Mouse (Mus musculus) heart, postnatal 36 days (tissue): ENCODE measurements at regions not wholly inside any gene's neighbourhood (a gene's known extent, or its start where the extent isn't known, plus 50 kb on each side); places are given as distances from the start of the nearest gene placed in this dataset.

Experiments used
- DNase-seq, 2 experiments: peaks; one replicate each; pipeline ENCODE4 v3.0.0; 2021 to 2022
- intact Hi-C: fragments of 180-260 bp; cut with DNase I; formaldehyde crosslinking; loops from one replicate; pipeline ENCODE4 v1.15.1; 2025

DNA sequence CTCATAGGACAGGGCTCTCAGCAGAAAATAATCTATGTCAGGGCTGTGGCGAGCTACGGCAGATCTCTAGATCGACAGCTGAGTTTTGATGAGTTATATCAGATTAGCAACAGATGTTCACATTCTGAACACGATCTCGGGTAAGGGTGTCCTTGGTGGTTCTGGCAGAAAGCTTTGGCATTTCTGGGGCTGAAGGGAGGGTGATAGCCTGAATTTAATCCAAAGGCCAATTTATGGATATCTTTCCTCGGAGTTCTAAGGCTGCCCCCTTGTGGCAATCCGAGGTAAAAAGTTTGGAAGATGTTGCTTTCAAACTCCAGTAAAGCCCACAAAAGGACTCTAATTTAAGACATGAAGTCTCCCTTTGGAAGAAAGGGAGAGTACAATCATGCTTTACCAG, 101.3 kb upstream of the Luzp2 start:
- peak in 1 of 2 experiments; percentile 2 for DNase-seq

DNA sequence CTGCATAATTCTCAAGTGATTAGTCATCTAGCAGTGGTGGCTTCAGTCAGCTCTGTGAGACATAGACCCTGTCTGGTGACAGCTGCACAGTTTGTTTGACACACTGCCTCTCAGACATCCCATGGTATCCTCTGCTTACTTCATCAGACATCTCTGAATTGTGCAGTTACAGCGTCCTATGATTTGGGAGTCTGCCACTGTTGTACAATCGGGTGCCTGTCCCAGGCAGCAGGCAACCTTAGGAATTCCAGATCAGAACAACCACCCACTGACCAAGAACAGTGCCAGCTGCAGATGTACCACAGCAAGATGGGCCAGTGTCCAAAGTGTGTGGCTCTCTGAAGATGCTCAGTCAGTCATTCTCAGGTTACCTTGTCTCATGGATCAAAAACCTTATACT, 100.4 kb upstream of the Luzp2 start:
- intact Hi-C loops, result no loop called here
- DNase-seq, result no peak

More for the DNA sequence above, 101.3 kb upstream of the Luzp2 start:
- intact Hi-C loops, result no loop called here

DNA sequence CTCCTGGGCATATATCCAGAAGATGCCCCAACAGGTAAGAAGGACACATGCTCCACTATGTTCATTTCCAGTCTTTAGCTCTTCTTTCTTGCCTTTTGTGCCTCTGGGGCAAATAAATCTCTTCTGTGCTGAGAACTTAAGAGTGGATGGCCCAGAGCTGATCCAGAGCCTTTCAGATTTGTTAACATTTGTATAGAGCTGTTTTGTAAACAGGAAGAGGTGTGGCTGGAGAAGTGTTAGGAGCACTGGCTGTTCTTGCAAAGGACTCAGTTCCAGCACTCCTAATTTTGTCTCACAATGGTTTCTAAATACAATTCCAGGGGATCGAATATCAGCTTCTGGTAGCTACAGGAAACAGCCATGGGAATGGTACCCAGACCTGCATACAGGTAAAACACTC, 68.0 kb upstream of the Luzp2 start:
- intact Hi-C loops, result no loop called here
- no peak for DNase-seq

DNA sequence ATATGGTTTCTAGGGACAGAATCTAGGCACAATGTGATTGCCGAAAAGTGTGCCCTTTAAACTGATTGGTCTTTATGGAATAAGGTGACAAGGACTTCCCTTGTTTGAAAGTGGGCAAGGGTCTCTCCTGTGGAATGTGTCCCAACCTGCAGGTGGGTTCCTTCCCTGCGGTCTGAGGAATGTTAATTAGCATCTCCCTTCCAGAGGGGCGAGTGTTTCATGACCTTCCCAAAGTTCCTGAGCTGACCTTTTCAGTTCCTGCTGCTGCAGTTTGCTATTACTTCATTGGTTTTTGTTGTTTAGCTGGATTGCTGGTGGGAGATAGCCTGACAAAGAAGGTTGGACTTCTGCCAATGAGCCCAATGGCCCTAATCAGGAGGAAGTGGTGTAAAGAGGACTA, 66.6 kb upstream of the Luzp2 start:
- intact Hi-C loops, result no loop called here
- no peak for DNase-seq

DNA sequence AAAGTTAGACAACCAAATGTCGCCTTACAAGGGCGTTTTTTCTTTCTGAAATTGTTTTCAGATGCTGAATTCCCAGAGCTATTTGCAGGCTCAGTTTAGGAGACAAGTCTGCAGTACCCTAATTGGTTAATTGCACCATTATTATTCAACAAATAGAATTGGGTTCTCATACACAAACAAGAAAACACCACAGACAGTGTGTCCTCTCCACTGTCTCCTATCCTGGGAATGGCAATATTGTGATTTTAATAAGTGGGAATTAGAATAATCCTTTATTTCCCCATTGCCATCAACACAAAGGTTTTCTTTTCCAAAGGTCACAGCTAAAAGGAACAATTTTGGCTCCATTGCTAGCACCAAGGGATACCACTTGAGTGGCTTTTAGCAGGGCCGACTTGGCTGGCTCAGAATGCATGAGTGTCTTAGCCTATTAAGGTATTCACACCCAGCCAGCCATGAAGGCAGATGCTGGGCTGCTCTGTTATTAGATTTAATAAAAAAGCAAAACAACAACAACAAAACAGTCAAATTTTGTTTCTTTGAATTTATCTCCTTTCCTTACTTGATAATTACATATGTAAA, 53.3 kb upstream of the Luzp2 start:
- no peak for DNase-seq

DNA sequence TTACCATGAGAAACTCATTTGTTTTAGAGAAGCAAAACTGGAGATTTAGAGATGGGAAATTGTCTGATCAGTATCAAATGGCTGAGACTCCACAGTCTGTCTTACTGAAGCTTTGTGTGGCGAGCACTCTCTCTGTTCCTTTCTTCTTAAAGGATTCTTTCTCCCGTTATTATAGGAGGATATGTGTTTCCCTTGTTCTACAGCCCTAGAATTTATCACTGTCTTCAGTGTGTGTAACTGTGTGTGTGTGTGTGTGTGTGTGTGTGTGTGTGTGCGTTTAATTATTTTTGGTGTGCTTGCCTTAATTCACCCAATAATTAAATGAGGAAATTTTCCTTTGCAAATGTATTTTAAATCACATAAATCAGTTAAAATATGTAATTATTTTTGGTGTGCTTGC, 52.7 kb upstream of the Luzp2 start:
- DNase-seq, result no peak
- intact Hi-C loops, result no loop called here

More for the DNA sequence above, 53.3 kb upstream of the Luzp2 start:
- intact Hi-C loops, result no loop called here

DNA sequence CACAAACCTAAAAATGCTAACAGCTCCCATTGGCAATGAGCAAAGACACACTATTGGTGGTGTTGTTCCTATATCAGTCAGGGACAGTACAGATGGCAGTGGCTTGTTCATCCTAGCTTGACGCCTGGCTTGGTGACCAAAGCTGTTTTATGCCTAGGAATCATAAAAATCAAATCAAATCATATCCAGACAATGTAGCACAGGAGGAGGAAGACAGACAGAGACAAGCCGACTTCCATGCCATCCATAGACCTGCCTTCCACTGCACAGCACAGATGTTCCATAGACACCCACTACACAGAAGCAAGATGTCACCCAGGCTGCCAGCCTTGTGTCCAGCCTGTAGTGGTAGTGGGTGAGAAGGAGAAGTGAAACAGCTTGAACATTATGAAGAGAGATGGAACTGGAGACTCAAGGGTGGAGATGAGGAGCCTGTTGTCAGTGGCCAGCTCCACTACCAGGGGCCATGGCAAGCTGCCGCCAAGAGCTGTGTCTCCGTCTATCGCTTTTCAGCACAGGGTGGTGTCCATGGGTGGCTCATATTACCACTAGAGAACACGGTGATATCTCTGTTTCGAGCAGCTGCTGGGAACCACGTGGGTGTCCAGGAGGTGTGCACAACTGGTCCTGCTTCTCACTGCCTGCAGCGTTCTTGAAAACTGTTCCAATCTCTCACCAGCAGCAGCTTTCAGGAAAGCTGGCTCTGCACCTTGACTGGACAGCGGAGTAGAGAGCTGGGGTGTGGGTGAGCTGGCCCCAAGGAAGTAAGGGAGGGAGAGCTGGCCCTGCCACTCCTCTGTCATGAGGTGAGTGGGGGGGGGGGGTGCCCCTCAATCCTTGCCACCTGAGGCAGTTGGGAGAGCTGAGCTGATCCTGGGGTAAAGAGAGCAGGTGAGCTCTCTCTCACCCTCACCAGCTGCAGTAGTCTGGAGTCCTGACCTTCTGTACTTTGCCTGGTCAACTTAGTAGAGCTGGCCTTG, 51.5 kb upstream of the Luzp2 start:
- intact Hi-C loops, result no loop called here
- DNase-seq, result no peak
